In genomic region chr7:136809576-136809975, GRCm38 (mm10) we compare ENCODE assay signal across 13 mouse cellular contexts.
"Had no signal": no experiment of that assay in that cellular context is flagged by ENCODE, and none has a peak within 500 bp of the region (broad histone marks: within the 10 kb centered on the region; RNA-seq: fewer than 3 reads in every experiment).

No protein-coding gene starts in this region.

- DNase-seq: lung, embryonic 14.5 days; lung, postnatal 14 days; right cerebral cortex, adult 18-20 months; right cerebral cortex, postnatal 25 days; thymus, adult 18-20 months; thymus, postnatal 14 days had no signal

- H3K4me1 ChIP-seq: kidney, embryonic 15.5 days; limb, embryonic 15.5 days; liver, embryonic 12.5 days; midbrain, embryonic 12.5 days; neural tube, embryonic 13.5 days had no signal

- H3K9ac ChIP-seq: kidney, embryonic 15.5 days; limb, embryonic 15.5 days; liver, embryonic 12.5 days; lung, embryonic 14.5 days; midbrain, embryonic 12.5 days; neural tube, embryonic 13.5 days had no signal

- H3K4me3 ChIP-seq: kidney, embryonic 15.5 days; left cerebral cortex, adult 2 months; limb, embryonic 15.5 days; liver, embryonic 12.5 days; midbrain, embryonic 12.5 days; neural tube, embryonic 13.5 days had no signal

- ATAC-seq: liver, embryonic 12.5 days; midbrain, embryonic 16.5 days had no signal

- H3K27ac ChIP-seq: kidney, embryonic 15.5 days; left cerebral cortex, adult 2 months; limb, embryonic 15.5 days; liver, embryonic 12.5 days; midbrain, embryonic 12.5 days; neural tube, embryonic 13.5 days had no signal

- H3K36me3 ChIP-seq: kidney, embryonic 15.5 days; limb, embryonic 15.5 days; liver, embryonic 12.5 days; midbrain, embryonic 12.5 days; neural tube, embryonic 13.5 days had no signal

- H3K27me3 ChIP-seq: liver, embryonic 12.5 days; neural tube, embryonic 13.5 days had no signal
